Mouse (Mus musculus): ENCODE data around the gene Cnbd2.

Cnbd2 gene

GRCm38 (mm10) chr2:156311441-156311840, 658 bp upstream of the Cnbd2 start:
- in situ Hi-C loops (cut with MboI, MseI) = no loop called here

- in situ Hi-C loops (cut with MboI, MseI) = no loop called here
Measured at GRCm38 (mm10) chr2:156311841-156312291, 233 bp upstream of the Cnbd2 start.

GRCm38 (mm10) chr2:156313153-156313552, 1.1 kb downstream of the Cnbd2 start:
- in situ Hi-C loops (cut with MboI, MseI) = no loop called here

GRCm38 (mm10) chr2:156314811-156315210, 2.7 kb downstream of the Cnbd2 start:
- in situ Hi-C loops (cut with MboI, MseI) = no loop called here

GRCm38 (mm10) chr2:156318491-156318890, 6.4 kb downstream of the Cnbd2 start:
- in situ Hi-C loops (cut with MboI, MseI) = no loop called here

- in situ Hi-C loops (cut with MboI, MseI) = no loop called here
Measured at GRCm38 (mm10) chr2:156321538-156321937, 9.4 kb downstream of the Cnbd2 start.

GRCm38 (mm10) chr2:156324116-156324588, 12.1 kb downstream of the Cnbd2 start:
- in situ Hi-C loops (cut with MboI, MseI) = no loop called here

GRCm38 (mm10) chr2:156324681-156325080, 12.6 kb downstream of the Cnbd2 start:
- in situ Hi-C loops (cut with MboI, MseI) = no loop called here

- in situ Hi-C loops (cut with MboI, MseI) = no loop called here
Measured at GRCm38 (mm10) chr2:156330681-156331080, 18.6 kb downstream of the Cnbd2 start.

- in situ Hi-C loops (cut with MboI, MseI) = no loop called here
Measured at GRCm38 (mm10) chr2:156331446-156331965, 19.4 kb downstream of the Cnbd2 start.

GRCm38 (mm10) chr2:156340078-156340477, 28.0 kb downstream of the Cnbd2 start:
- in situ Hi-C loops (cut with MboI, MseI) = no loop called here

- in situ Hi-C loops (cut with MboI, MseI) = no loop called here
Measured at GRCm38 (mm10) chr2:156344775-156345532, 32.9 kb downstream of the Cnbd2 start.

GRCm38 (mm10) chr2:156348812-156349211, 36.7 kb downstream of the Cnbd2 start:
- in situ Hi-C loops (cut with MboI, MseI) = no loop called here

GRCm38 (mm10) chr2:156349286-156349848, 37.3 kb downstream of the Cnbd2 start:
- in situ Hi-C loops (cut with MboI, MseI) = no loop called here

- in situ Hi-C loops (cut with MboI, MseI) = no loop called here
Measured at GRCm38 (mm10) chr2:156351243-156351642, 39.1 kb downstream of the Cnbd2 start.

GRCm38 (mm10) chr2:156352413-156353165, 40.5 kb downstream of the Cnbd2 start:
- in situ Hi-C loops (cut with MboI, MseI) = no loop called here

GRCm38 (mm10) chr2:156353265-156353692, 41.2 kb downstream of the Cnbd2 start:
- in situ Hi-C loops (cut with MboI, MseI) = no loop called here

- in situ Hi-C loops (cut with MboI, MseI) = no loop called here
Measured at GRCm38 (mm10) chr2:156356031-156356430, 43.9 kb downstream of the Cnbd2 start.

GRCm38 (mm10) chr2:156368465-156368864, 56.4 kb downstream of the Cnbd2 start:
- in situ Hi-C loops (cut with MboI, MseI) = no loop called here

- in situ Hi-C loops (cut with MboI, MseI) = no loop called here
Measured at GRCm38 (mm10) chr2:156370896-156371295, 58.8 kb downstream of the Cnbd2 start.

GRCm38 (mm10) chr2:156376956-156377355, 64.9 kb downstream of the Cnbd2 start:
- in situ Hi-C loops (cut with MboI, MseI) = no loop called here

GRCm38 (mm10) chr2:156379929-156380328, 67.8 kb downstream of the Cnbd2 start:
- in situ Hi-C loops (cut with MboI, MseI) = no loop called here
